Mouse (Mus musculus) erythroblast, embryonic 14.5 days (primary cell): ENCODE data around the gene Gm14409.
"Not testable (repeated sequence)": the region's sequence is repeated elsewhere in the genome, so short reads cannot be mapped to it uniquely, and the experiment has no call there.

Source experiments
- GATA1 ChIP-seq: IDR thresholded peaks from 2 replicates; pipeline ENCODE4 v1.6.1; 2012; ENCODE audit warnings: low read length, inconsistent platforms, mixed read lengths
- TAL1 ChIP-seq: IDR thresholded peaks from 3 replicates; pipeline ENCODE4 v1.6.1; 2012; ENCODE audit warnings: low read length, inconsistent platforms, mixed read lengths

- TF ChIP-seq TAL1, GATA1: not testable (repeated sequence)
These were observed at the start of gene Gm14409 for GRCm38 (mm10) chr2:177266936-177267335.
